Mouse (Mus musculus) frontal cortex, postnatal 14 days (tissue): ENCODE measurements around the gene Parvb.
"Not testable (repeated sequence)": the region's sequence is repeated elsewhere in the genome, so short reads cannot be mapped to it uniquely, and the experiment has no call there.

Experiments used
- DNase-seq, 2 experiments: peaks; one replicate each; pipeline ENCODE4 v3.0.0; 2022; ENCODE audit warnings: low spot score in 2 of 2

Gene Parvb

DNA sequence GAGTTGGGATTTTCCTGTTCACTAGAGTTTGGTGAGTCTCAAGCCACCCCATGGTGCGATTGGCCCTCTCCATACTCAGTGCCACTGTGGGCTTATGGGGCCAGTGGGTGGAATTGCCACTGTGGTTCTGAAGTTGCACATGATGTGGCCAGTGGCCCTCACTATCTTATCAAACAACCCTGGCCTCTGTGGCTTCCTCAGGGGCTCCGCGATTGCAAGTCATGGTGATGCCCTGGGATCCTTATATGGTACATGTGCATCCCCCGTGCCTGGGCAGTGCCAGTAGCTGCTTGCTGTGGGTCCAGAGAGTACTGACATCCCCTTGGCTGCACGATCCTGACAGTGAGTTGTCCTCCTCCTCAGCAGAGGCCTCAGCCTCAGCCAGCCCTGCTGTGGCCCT is 25.0 kb downstream of the Parvb start:
- no peak for DNase-seq

DNA sequence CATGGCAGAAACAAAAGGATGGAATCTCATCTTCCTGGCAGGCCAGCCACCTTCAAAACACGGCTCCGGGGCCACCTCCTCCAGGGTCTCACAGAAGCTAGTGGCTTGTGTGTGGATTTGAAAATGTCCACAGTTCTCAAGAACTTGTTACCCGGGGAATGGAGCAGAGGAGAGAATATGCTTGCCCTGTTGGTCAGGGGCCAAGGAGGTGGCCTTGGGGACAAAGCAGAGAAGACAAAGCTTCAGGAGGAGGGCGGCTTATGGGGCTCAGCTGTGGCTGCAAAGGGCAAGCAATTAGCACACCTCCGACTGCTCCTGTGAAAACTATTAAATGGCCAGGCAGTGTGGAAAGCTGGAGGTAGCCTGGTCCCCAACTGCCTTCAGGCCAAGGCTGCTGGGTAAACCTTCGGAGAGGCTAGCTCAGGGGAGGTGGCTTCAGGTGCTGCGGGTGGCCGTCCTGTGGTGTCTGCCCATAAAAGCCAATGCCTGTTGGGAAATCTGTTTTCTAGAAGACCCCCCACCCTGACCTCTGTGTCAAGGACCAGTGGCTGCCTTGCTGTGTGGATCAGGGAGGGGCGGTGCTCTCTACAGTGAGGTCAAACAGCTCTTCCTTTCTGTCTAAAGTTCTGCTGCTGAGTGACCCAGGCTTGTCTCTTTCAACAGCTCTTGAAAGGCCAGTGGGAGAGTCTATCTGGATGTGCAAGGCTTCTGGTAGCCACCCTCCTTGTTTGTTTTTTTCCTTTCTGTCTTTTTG is 26.9 kb downstream of the Parvb start:
- no peak for DNase-seq

DNA sequence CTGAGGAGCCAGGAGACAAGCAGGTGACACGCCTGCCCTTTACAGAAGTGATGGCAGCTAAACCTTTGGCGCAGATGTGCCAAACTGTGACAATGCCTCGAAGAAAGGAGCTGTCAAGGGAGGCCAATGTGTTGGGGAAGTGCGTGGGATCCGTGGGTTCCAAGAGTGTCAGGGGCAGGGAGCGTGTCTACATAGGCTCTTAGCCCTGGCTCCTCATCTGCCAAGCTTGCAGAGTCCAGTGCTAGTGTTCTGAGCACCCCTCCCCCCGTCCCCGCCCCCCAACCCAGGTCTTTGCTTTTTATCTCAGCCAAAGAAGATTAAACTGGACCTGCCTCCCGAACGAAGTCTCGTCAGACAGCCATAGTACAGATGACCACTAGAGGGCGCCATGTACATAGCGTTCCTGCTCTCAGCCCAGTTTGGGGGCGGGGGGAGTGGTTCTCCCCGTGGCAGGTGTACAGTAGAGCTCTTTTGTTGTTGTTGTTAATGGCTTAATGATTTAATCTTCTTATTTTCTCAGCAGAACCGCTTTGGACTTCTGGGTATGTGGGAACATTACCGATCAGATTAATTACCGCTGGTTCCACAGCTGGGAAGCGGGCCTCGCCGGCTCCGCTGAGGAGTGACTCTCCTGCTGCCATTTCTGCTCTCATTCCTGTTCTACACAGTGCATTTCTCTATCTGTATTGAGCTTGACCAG is 28.4 kb downstream of the Parvb start:
- peak; percentile 63 to 76 for DNase-seq

DNA sequence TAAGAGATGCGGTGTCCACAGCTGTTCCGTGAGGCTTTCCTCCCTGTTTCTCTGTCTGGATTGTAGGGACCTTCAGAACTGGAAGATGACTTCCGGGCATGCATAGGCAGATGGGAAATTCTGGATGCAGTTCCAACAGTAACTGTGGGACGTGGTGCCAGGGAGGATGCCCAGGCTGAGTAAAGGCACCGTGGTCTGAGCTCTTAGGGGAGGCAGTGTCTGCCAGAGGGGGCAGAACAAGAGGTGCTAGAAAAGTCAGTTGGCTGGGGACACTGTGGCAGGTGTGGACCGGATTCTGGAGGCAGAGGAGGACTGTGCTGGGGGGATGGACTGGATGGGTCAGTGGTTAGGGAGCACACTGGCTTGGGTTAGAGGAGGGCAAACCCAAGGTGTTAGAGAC is 30.8 kb downstream of the Parvb start:
- DNase-seq: no peak

DNA sequence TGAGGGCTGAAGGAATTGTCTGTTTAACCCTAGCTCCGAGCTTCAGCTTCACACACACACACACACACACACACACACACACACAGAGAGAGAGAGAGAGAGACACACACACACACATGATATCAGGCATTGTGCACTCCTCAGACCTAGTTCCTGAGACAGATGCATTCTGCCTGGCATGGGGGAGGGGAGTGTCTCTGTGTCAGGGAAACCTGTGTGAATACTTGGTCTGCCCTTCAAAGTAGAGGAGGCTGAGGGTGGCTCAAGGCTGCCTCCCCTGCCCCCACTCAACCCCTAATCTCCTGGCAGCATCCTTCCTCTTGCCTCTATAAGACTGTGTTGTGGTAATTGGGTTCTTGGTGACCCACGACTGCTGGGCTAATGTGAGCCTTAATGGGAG is 31.7 kb downstream of the Parvb start:
- no peak for DNase-seq

DNA sequence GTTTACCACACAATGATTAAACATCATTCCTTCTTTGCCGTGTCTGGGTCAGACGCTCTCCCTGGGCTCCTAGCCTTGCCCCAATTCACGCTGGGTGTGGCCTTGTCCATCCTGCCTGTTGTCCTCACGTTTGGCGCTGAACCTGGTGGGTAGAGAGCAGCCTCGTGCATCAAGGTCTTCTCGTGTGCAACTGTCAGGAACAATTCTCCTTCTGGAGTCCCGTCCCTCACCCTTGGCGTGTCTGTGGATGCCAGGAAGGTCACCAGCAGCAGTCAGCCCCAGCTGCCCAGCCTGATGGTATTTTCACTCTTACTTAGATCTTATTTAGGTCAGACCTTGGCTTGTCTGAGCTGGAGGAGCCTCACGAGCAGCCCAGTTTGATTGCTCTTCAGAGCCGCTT is 33.3 kb downstream of the Parvb start:
- DNase-seq: no peak

DNA sequence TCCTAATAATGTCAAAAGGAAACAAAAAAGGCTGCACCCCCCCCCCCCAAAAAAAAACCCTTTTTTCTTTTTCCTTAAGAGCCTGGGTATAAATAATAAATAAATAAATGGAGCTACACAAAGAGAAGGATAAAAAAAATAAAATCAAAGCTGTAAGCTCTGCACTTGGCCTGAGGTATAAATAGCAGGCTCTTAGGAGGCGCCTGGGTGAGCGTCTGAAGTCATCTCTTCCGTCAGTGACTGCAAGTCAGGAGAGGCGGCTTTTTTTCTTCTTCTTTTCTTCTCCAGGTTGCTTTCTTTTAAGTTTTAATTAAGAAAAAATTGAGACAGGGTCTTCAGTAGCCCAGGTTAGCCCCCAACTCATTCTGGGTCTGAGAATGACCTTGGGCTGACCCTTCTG is 34.4 kb downstream of the Parvb start:
- no peak for DNase-seq

DNA sequence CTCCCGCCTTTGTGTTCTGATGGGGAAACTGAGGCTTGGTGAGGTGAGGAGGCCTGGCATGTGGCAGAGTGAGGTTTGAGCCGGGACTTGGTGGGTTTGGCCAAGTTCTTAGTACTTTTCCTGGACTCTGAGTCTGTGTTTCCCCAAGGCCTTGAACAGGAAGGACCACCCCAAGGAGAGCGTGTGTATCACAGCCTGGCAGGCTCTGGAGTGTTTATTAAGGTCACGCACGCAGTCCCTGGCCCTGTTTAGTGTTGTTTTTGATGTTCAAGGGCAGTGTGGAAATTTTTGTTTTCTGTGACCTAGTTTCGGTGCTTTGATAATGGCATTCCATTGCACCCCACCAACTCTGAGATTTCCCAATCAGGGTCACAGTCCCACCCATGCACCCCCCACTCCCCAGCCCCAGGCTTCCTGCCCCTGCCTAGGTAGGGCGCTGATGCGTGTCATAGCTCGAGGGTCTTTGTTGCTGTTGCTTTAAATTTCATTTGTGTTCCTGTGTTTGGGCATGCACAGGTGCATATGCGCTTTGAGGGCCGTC is 35.9 kb downstream of the Parvb start:
- DNase-seq: no peak

DNA sequence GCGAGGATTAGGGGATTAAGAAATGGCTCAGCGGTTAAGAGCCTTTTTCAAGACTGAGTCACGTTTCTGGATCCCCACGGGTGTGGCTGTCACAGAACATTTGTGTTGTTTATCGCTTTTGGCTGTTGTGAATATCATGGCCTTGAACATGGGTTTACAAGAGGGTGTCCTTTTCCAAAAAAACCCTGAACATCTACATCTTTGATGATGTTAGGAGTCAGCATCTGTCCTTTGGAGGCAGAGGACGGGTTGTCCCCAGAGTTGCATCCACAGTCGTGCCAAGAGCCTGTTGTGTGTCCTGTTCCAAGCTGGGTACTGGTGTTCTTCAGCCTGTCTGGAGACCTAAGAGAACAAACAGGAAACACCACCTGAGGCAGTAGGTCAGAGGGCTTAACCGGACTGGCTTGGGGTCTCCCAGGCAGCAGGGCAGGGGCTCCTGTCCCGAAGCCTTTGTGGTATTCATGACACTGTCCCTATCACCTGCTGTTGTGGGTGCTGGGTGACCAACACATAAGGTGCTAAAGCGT is 37.3 kb downstream of the Parvb start:
- no peak for DNase-seq

DNA sequence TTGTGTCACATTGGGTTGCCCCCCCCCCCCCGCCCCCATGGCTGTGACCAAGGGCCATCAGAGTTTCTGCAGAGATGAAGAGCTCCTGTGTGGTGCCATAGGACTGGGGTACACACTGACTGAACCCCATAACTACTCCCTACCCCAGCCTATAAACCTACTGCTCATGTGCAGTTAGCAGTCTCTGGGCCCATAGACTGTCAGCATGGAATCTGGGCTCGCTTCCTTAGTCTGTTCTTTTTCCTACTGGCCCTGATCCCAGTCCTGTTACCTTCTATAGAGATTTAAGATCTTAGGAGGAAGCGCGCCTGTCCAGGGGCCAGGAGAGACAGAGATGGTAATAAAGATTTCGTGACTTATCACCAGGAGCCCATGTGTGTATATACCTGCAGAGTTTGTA is 38.2 kb downstream of the Parvb start:
- no peak for DNase-seq

DNA sequence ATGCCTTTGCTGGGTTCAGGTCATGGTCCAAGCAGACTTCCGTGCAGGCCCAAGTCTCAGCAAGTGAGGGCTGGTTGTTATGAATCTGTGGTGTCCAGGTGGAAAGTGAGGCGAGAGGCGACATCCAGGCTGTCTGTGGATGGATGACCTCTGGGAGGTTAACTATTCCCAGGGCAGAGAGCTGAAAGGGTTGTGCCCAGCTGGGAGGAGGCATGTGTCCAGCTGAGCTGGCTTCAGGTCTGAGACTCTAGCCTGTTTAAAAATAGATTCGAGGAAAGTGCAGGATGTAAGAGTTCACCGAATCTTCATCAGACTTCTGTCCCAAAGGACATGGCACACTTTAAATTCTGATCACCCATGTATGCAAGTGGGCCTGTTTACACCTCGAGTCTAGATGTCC is 38.6 kb downstream of the Parvb start:
- DNase-seq: no peak

DNA sequence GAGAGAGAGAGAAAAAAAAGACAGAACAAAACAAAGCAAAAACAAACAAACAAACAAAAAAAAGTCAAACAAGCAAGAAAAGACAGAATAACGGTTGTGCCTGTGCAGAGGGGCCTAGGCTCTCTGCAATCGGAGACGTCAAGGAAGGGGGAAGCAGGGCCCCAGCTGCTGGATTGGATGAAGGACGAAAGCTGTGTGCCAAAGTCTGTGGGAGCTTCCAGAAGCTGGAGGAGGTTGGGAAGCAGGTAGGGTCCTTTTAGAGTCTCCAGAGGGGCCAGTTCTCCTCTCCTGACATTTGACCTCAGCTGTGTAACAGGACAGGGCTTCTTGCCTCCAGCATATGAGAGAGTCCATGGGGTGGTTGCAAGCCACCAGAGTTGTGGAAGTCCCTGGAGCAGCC is 44.2 kb downstream of the Parvb start:
- DNase-seq: no peak

DNA sequence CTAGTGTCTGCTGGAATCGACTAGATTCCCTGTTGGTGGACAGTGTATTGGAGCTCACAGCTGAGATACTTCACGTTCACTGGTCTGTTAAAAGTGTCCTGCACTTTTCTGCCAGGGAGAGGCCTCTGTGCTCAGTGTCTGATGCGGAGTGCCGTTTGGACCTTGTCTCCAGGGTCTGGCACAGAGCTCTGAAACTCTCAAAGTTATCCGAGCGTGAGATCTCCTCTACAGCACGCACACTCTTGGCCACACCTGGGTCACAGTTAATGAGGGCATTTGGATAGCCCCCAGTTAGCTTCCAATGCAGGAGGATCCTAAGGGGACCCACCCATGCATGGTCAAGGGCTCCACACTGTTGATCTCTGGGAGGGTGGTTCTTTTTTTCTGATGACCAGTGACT is 46.2 kb downstream of the Parvb start:
- no peak for DNase-seq

DNA sequence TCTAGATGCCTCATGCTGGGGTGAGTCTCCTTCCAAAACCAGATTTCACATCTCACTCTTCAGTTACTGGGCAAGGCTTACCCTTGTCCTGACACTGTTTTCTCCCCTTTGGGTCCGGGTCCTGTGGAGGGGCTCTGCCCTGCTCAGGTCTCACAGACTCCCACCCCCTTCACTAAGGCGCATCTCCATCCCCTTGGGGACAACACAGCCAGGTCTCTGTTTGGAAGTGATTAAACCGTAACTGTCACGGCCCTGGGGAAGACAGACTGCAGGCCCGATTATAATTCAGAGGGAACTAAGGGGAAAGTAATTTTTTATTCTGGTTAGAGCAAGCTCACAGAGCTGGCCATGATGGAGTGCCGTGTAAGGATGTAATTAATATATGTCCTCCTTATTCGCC is 46.8 kb downstream of the Parvb start:
- no peak for DNase-seq

DNA sequence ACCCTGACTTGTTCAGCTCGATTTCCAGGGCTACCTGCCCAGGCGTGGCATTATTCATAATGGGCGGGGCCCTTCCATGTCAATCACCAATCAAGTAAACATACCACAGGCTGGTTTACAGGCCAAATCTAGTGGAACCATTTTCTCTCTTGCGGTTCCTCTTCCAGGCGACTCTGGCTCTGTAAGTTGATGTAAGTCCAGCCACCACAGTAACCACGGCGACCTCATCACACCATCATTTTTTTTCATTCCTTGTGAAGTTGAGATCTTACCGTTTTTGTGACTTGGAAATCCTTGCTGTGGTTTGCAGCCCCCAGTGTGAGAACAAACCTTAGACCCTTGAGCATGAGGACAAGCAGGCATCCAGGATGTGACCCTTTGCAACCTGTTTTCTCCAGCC is 48.5 kb downstream of the Parvb start:
- no peak for DNase-seq

DNA sequence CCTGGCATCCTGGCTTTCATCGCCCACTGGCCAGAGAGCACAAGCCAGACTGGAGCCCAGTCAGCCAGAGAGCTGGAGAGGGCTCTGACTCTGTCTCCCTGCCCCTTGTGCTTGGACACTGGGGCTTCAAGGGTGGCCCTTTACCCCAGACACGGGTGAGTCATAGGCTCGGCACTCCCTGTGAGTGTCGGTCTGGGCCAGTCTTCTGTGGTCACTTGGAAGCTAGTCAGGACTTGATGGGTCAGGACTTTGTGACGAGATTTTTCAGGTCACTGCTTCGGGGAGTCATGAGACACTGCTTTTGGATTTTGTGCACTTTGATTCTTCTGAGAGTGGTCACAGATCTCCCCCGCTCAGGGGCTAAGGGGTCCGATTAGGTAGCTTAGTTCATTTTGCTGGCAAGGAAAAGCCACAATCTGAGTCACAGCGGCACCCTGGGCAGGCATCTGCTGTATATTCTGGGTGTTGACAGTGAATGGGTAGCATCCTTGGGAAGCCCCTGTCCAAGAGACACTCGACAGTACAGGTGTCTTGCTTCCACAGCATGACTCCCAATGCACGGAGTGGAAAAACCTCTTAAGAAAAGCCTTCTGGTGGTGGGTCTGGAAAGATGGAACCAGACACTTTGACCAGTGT is 49.0 kb downstream of the Parvb start:
- no peak for DNase-seq

DNA sequence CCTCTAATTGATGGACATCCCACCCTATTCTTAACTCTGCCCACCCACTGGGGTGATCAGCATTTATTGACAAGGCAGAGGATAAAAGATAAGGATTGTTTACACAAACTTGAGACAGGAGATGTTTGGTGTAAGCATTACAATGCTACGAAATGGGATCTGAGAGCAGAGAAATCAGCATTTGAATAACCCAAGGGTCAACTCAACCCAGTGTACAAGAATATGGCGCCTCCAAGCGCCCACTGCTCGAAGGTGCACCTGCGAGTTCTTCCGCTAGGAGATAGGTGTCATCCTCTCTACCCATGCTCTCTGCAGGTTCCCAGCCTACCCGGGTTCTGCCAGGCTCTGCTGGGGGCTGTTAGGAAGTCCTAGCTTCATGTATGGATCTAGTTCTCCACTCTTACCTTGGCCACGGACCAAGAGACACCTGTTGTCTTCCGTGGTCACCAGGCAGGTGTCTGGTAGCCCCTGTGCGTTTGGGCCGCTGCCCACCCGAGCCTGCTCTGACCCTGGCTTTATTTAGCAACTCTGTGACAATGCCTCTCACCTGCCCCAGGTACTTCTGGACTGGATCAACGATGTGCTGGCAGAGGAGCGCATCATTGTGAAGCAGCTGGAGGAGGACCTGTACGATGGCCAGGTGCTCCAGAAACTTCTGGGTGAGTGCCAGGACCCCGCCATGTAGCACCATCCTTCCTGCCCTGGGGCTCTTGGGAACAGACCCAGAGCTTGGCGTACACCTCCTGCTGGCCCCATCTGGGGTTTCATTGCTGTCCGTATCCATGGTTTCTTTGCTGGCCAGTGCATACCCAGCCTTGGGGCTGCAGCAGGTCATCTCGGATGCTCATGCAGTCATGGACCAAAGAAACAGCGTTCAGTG is 50.6 kb downstream of the Parvb start:
- DNase-seq: no peak

DNA sequence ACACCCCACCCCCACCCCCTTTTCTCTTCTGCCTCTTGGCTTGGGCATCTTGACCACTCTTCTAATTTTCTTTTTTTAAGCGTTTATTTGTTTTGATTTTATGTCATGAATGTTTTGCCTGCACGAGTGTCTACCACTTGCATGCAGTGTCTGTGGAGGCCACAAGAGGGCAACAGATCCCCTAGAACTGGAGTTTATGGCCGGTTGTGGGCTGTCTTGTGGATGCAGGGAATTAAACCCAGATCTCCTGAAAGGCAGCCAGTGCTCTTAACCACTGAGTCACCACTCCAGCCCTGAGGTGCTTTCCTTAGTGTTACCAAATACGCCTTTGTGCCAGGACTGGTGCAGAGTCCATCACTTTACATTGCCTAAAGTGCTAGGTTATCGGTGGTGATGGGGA is 52.2 kb downstream of the Parvb start:
- no peak for DNase-seq

DNA sequence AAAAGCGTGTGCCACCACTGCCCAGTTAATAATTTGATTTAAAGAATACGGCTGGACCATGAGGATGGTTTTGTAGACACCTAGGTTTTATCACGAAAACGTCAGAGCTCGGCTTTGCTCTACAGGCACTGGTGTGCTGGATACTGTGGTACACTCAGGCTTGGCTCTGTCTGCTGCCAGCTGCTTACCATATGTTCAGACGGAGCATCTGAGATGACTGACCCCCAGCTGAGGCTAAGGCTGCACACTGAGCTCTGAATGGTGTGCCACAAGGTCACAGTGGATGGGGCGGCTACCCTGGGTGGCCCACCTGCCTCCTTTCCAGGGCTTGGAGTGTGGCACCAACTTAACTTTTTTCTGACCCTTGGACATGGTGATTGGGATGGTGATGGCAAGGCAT is 53.6 kb downstream of the Parvb start:
- no peak for DNase-seq

DNA sequence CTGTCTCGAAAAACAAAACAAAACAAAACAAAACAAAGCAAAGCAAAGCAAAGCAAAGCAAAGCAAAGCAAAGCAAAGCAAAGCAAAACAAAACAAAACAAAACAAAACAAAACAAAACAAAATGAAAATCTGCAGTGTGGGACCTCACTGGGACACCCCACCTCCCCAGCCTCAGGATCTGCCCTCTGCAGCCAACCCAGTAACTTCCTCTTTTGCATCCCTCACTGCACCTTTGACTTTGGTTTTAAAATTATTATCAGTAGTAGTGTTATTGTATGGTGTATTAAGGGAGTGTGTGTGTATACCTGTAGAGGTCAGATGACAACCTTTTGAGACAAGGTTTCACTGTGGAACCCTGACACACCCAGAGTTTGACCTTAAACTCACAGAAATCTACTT is 57.1 kb downstream of the Parvb start:
- DNase-seq: not testable (repeated sequence)

DNA sequence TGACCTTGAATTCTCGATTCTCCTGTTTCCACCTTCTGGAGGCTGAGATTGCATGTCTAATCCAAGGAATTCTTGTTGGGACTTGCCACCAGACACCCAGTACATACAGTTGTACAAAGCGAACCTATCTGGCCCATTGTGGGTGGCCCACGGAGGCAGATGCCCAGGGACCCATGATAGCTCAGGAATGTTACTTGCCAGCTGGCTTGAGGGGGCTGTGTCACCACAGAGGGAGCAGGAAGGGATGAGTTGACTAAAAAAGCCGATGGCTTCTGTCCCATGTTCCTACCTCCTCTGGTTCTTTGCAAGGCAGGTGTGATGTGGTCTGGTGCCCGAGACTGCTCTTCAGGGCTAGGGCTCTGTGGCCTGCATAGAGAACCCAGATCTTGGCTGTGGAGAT is 59.3 kb downstream of the Parvb start:
- no peak for DNase-seq

DNA sequence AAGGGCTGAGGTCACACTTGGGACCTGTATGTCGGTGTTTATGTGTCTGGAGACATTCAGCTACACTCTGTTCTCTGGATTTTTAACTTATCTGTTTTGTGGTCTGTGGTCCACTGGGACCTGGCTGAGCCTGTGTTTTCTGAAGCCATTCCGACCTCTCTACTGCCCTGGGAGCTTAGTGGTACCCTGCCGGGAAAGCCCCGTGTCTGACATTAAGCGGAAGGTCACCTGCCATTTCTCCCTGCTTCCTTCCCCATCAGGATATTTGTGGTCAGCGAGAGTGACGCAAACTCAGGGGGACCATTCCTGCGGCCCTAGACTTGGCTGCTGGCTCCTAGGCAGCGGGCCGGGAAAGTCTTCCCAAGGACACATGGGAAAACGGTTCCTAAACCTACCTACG is 61.7 kb downstream of the Parvb start:
- no peak for DNase-seq
